Mouse (Mus musculus): ENCODE data around the gene Ifnar1. TPM values are rescaled to one million over a fixed set of nuclear protein-coding genes. Genes with fewer than 3 reads are reported as not detected.
A peak's percentile ranks its signal among the peaks of the same experiment; 100 is the strongest.

The Ifnar1 gene
- polyA plus RNA-seq, 1 experiment: 36.2 TPM

DNA sequence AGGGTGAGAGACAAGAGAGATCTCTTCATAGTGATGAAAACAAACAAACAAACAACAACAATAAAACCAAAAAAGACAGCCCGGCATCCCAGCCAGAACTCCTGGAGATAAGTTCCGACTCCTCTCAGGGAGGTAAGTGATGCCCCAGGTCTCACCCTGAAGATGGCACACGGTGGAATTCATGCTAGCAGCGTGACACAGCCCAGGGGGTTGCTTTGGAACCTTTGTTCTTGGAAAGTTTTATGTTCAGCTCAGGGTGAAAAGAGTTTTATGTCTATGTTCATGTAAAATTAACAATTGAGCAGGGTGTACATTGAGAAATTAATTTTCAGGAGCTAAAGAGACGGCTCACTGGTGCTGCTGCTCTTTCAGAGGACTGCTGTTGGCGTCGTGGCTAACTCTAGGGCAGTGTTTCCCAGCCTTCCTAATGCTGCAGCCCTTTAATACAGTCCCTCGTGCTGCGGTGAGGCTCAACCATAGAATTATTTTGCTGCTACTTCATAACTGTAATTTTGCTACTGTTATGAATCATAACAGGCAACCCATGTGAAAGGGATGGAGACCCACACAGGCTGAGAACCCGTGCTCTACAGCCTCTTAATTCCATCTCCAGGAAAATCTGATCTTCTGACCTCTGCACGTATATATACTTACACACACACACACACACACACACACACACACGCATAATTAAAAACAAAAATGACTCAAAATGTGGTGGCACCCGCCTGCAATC, 19.4 kb upstream of the Ifnar1 start:
- Histone ChIP-seq H3K4me3 (ENCODE audit: insufficient read depth, low read length) (peak overlapping the region; percentile 46), H3K4me1 (ENCODE audit: control insufficient read depth, insufficient read depth, low read length) (peaks cover 5% of the 10 kb centered on the region; the same call in 1 of the 2 replicates), H3K27ac (ENCODE audit: insufficient read depth, low read length) (no peak overlapping the region)
- no peak for TF ChIP-seq CTCF (IDR thresholded peaks at IDR 0.05; ENCODE audit: extremely low read depth, insufficient read depth, low read length)
- TF ChIP-seq POLR2A (IDR thresholded peaks at IDR 0.05; ENCODE audit: extremely low read depth, insufficient read depth, low read length): no peak

- no peak overlapping the region for H3K27ac ChIP-seq (ENCODE audit: insufficient read depth, low read length)
- H3K4me1 ChIP-seq (ENCODE audit: control insufficient read depth, insufficient read depth, low read length): peaks cover 5% of the 10 kb centered on the region; the same call in 1 of the 2 replicates
Measured at GRCm38 (mm10) chr16:91466566-91466965, 18.5 kb upstream of the Ifnar1 start.

DNA sequence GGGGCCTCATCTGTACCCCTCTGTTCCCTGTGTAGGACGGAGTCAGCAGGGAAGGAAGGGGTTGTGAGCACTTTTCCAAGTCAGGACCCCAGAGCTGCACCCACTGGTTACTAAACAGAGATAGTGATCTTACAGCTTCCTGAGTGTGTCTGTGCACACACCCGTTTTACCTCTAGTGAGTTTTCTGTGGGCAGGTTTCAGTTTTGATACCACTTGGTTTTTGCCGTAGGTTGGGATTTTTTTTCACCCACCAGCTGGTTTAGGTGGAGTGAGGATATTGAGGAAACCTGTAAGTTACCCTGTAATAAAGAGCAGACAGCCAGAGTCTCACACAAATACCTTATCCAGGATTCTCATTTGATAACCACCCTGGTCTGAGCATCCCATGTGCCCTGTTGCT, 14.6 kb upstream of the Ifnar1 start:
- H3K4me1 ChIP-seq (ENCODE audit: control insufficient read depth, insufficient read depth, low read length): peaks cover 4% of the 10 kb centered on the region; the same call in 1 of the 2 replicates
- no peak overlapping the region for H3K27ac ChIP-seq (ENCODE audit: insufficient read depth, low read length)
- no peak overlapping the region for H3K4me3 ChIP-seq (ENCODE audit: insufficient read depth, low read length)
- TF ChIP-seq CTCF (IDR thresholded peaks at IDR 0.05; ENCODE audit: extremely low read depth, insufficient read depth, low read length) (no peak), POLR2A (IDR thresholded peaks at IDR 0.05; ENCODE audit: extremely low read depth, insufficient read depth, low read length) (no peak)

More at GRCm38 (mm10) chr16:91466566-91466965, 18.5 kb upstream of the Ifnar1 start:
- TF ChIP-seq POLR2A (IDR thresholded peaks at IDR 0.05; ENCODE audit: extremely low read depth, insufficient read depth, low read length) (no peak), CTCF (IDR thresholded peaks at IDR 0.05; ENCODE audit: extremely low read depth, insufficient read depth, low read length) (no peak)
- H3K4me3 ChIP-seq (ENCODE audit: insufficient read depth, low read length): no peak overlapping the region

DNA sequence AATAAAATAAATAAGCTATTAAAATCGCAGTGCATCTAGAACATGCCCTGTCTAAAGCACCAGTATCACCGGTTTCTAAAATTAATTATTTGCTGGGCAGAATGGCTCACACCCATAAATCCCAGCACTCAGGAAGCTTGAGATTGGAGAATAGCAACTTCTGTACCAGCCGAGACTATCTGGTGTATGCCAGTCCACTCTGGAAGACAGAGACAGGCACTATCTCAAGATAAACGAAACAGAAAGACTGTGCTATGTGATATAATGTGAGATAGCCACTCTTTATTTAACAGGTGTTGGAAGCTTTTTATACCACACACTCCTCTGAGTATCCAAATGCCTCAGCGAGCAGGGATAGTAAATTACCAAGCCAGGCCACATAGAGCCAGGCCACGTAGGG, 13.6 kb upstream of the Ifnar1 start:
- Histone ChIP-seq H3K27ac (ENCODE audit: insufficient read depth, low read length) (no peak overlapping the region), H3K4me1 (ENCODE audit: control insufficient read depth, insufficient read depth, low read length) (peaks cover 1% of the 10 kb centered on the region; the same call in 1 of the 2 replicates), H3K4me3 (ENCODE audit: insufficient read depth, low read length) (no peak overlapping the region)
- TF ChIP-seq POLR2A (IDR thresholded peaks at IDR 0.05; ENCODE audit: extremely low read depth, insufficient read depth, low read length) (no peak), CTCF (IDR thresholded peaks at IDR 0.05; ENCODE audit: extremely low read depth, insufficient read depth, low read length) (no peak)

DNA sequence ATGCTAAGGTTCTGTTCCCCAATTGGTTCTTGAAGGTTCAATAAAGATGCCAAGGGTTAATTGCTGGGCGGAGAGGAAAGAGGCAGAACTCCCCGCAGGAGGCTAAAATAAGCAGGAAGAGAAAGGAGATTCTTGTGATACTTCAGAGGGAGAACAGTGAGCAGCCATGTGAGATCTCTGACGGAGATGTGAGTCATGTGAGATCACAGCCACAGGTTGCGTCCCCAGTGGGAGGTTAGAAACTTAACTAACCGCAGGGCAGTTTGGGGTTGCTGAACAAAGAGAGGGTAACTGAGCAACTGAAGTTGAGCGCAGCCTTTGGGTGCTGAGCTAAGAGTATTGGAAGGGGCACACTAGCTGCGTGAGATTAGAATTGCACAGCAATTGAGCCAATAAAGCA, 9.3 kb upstream of the Ifnar1 start:
- H3K4me1 ChIP-seq (ENCODE audit: control insufficient read depth, insufficient read depth, low read length): no peaks in the 10 kb centered on the region
- H3K4me3 ChIP-seq (ENCODE audit: insufficient read depth, low read length): no peak overlapping the region
- TF ChIP-seq POLR2A (IDR thresholded peaks at IDR 0.05; ENCODE audit: extremely low read depth, insufficient read depth, low read length) (no peak), CTCF (IDR thresholded peaks at IDR 0.05; ENCODE audit: extremely low read depth, insufficient read depth, low read length) (no peak)
- H3K27ac ChIP-seq (ENCODE audit: insufficient read depth, low read length): no peak overlapping the region

DNA sequence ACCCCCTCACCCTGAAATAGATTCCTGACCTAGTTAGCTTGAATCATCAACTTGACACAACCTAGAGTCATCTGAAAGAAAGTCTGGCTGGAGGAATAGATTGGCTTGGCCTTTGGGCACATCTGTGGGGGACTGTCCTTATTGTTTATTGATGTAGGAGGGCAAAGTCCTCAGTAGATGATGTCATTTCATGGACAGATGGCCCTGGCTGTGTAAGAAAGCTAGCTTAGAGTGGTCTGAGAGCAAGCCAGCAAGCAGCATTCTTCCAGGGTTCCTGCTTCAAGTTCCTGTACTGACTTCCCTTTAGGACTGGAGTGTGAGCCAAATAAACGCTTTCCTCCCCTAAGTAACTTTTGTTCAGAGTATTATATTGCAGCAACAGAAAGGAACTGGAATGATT, 7.0 kb upstream of the Ifnar1 start:
- Histone ChIP-seq H3K4me1 (ENCODE audit: control insufficient read depth, insufficient read depth, low read length) (no peaks in the 10 kb centered on the region), H3K27ac (ENCODE audit: insufficient read depth, low read length) (no peak overlapping the region), H3K4me3 (ENCODE audit: insufficient read depth, low read length) (no peak overlapping the region)
- TF ChIP-seq CTCF (IDR thresholded peaks at IDR 0.05; ENCODE audit: extremely low read depth, insufficient read depth, low read length) (no peak), POLR2A (IDR thresholded peaks at IDR 0.05; ENCODE audit: extremely low read depth, insufficient read depth, low read length) (no peak)

- Histone ChIP-seq H3K27ac (ENCODE audit: insufficient read depth, low read length) (no peak overlapping the region), H3K4me1 (ENCODE audit: control insufficient read depth, insufficient read depth, low read length) (no peaks in the 10 kb centered on the region), H3K4me3 (ENCODE audit: insufficient read depth, low read length) (no peak overlapping the region)
- TF ChIP-seq POLR2A (IDR thresholded peaks at IDR 0.05; ENCODE audit: extremely low read depth, insufficient read depth, low read length) (no peak), CTCF (IDR thresholded peaks at IDR 0.05; ENCODE audit: extremely low read depth, insufficient read depth, low read length) (no peak)
Measured at GRCm38 (mm10) chr16:91480517-91480916, 4.5 kb upstream of the Ifnar1 start.

- Histone ChIP-seq H3K4me1 (ENCODE audit: control insufficient read depth, insufficient read depth, low read length) (peaks cover 4% of the 10 kb centered on the region), H3K27ac (ENCODE audit: insufficient read depth, low read length) (no peak overlapping the region), H3K4me3 (ENCODE audit: insufficient read depth, low read length) (peak overlapping the region; percentile 32)
- TF ChIP-seq POLR2A (IDR thresholded peaks at IDR 0.05; ENCODE audit: extremely low read depth, insufficient read depth, low read length): no peak
- TF ChIP-seq CTCF (IDR thresholded peaks at IDR 0.05; ENCODE audit: extremely low read depth, insufficient read depth, low read length): no peak
Measured at GRCm38 (mm10) chr16:91484387-91484786, 651 bp upstream of the Ifnar1 start.

DNA sequence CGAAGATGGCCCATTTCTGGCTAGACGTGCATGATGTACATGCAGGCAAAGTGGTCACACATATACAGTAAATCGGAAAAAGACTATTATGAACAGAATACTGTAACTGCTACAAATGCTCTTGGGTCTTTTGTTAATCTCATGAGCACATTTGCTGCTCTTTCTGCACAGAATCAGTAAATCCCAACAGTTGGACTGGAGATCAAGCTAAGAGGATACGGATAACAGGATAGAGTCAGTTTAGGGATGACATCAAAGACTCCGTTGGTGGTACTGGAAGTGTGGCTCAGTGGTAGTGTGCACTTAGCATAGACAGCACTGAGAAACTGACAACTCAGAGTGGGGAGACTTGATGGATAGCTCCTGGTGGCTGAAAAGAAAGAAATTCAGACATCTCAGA, 803 bp downstream of the Ifnar1 start:
- peaks cover 4% of the 10 kb centered on the region for H3K4me1 ChIP-seq (ENCODE audit: control insufficient read depth, insufficient read depth, low read length)
- peak overlapping the region; percentile 32 for H3K4me3 ChIP-seq (ENCODE audit: insufficient read depth, low read length)
- no peak overlapping the region for H3K27ac ChIP-seq (ENCODE audit: insufficient read depth, low read length)
- TF ChIP-seq CTCF (IDR thresholded peaks at IDR 0.05; ENCODE audit: extremely low read depth, insufficient read depth, low read length) (no peak), POLR2A (IDR thresholded peaks at IDR 0.05; ENCODE audit: extremely low read depth, insufficient read depth, low read length) (no peak)

GRCm38 (mm10) chr16:91488066-91488465, 3.0 kb downstream of the Ifnar1 start:
- no peak overlapping the region for H3K4me3 ChIP-seq (ENCODE audit: insufficient read depth, low read length)
- H3K27ac ChIP-seq (ENCODE audit: insufficient read depth, low read length): no peak overlapping the region
- H3K4me1 ChIP-seq (ENCODE audit: control insufficient read depth, insufficient read depth, low read length): peaks cover 4% of the 10 kb centered on the region
- TF ChIP-seq POLR2A (IDR thresholded peaks at IDR 0.05; ENCODE audit: extremely low read depth, insufficient read depth, low read length): no peak
- no peak for TF ChIP-seq CTCF (IDR thresholded peaks at IDR 0.05; ENCODE audit: extremely low read depth, insufficient read depth, low read length)

All from cortical plate, adult 2 months (tissue).